Mouse (Mus musculus): ENCODE measurements around the gene Cdc20.

Cdc20 gene

GRCm38 (mm10) chr4:118427768-118428451, 9.2 kb downstream of the Cdc20 start, which contains the start of gene Elovl1:
TSS of gene Elovl1 (plus strand) at chr4:118428093.
- H3K36me3 ChIP-seq (ENCODE audit: insufficient read depth, low read length), result peaks cover 33% of the 10 kb centered on the region
- no peaks in the 10 kb centered on the region for H3K9me3 ChIP-seq (ENCODE audit: low read length)
- no peaks in the 10 kb centered on the region for H3K27me3 ChIP-seq (ENCODE audit: insufficient read depth, low read length)
- peak within 1 kb of the TSS; percentile 85 for H3K4me3 ChIP-seq (replicated peaks; ENCODE audit: low read length)
- TF ChIP-seq POU5F1 (IDR thresholded peaks at IDR 0.05; ENCODE audit: borderline replicate concordance, low read length), result no peak
- peaks cover 58% of the 10 kb centered on the region for H3K4me1 ChIP-seq (replicated peaks; ENCODE audit: low read depth, low read length)

DNA sequence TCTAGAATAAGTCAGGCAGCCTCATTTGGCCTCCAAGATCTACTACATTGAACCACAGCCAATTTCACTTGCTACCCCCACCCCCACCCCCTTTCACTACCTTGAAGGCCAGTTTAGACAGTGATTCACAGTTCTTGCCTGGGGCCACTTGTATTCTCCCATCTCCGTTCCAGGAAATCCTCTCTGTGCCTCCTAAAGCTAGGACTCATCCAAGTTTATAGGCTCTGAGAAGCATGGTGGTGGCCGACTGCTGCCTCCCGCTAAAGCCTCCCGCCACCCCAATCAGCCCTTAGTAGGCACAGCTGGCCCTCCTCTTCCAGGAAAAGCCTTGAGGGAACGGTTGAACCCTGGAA, 9.8 kb downstream of the Cdc20 start:
- no peaks in the 10 kb centered on the region for H3K9me3 ChIP-seq (ENCODE audit: low read length)
- H3K4me3 ChIP-seq (replicated peaks; ENCODE audit: low read length), result peak overlapping the region; percentile 85
- peaks cover 52% of the 10 kb centered on the region for H3K4me1 ChIP-seq (replicated peaks; ENCODE audit: low read depth, low read length)
- TF ChIP-seq CTCF (conservative IDR thresholded peaks at IDR 0.05; ENCODE audit: low read length) (no peak), NANOG (IDR thresholded peaks at IDR 0.05; ENCODE audit: borderline replicate concordance, low read length) (no peak), POU5F1 (IDR thresholded peaks at IDR 0.05; ENCODE audit: borderline replicate concordance, low read length) (no peak)
- peaks cover 28% of the 10 kb centered on the region for H3K36me3 ChIP-seq (ENCODE audit: insufficient read depth, low read length)
- H3K27me3 ChIP-seq (ENCODE audit: insufficient read depth, low read length), result no peaks in the 10 kb centered on the region

DNA sequence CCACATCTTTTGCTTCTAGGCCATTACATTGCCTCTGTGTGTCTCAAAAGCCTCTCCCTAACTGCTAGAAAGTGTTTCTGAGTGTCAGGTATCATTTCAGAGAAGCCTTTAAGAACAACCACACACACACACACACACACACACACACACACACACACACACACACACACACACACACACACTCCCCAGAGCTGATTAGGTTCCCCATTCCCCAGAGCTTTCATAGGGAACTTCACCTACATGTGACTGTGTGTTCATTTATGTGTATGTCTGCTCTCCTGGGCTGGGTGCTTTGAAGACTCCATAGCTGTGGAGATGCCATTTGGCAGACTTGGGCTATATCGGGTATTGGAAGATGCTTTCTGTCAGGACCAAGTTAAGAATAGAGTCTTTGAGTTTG, 11.8 kb downstream of the Cdc20 start:
- Histone ChIP-seq H3K4me1 (replicated peaks; ENCODE audit: low read depth, low read length) (peaks cover 32% of the 10 kb centered on the region), H3K27me3 (ENCODE audit: insufficient read depth, low read length) (no peaks in the 10 kb centered on the region), H3K9me3 (ENCODE audit: low read length) (no peaks in the 10 kb centered on the region), H3K36me3 (ENCODE audit: insufficient read depth, low read length) (peaks cover 14% of the 10 kb centered on the region), H3K4me3 (replicated peaks; ENCODE audit: low read length) (no peak overlapping the region)
- TF ChIP-seq CTCF (conservative IDR thresholded peaks at IDR 0.05; ENCODE audit: low read length), result no peak
- no peak for TF ChIP-seq POU5F1 (IDR thresholded peaks at IDR 0.05; ENCODE audit: borderline replicate concordance, low read length)
- no peak for TF ChIP-seq NANOG (IDR thresholded peaks at IDR 0.05; ENCODE audit: borderline replicate concordance, low read length)

DNA sequence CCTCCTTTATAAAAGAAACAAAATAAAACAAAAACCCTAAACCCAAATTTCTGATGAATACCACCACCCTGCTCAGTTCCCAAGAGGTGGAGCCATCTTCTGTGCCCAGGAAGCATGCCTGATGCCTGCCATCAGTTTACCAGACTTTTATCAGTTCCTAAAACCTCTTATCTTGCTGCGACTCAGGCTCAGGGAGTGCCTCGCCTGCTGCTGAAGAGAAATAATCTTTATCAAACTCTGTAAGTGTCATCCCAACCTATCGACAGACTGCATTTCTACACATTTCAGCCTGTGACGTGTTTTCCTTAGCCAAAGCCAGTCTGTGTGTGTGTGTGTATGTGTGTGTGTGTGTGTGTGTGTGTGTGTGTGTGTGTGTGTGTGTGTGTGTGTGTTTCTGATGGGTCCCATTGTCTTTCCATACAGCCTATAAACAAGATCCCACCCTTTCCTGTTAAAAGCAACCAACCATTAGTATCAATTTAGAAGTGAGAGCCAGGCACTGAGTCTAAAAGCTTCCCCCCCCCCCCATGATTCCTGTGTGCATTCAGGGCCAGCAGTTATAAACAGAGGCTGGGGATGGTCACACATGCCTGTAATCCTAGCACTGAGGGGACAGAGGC, 12.5 kb downstream of the Cdc20 start:
- Histone ChIP-seq H3K9me3 (ENCODE audit: low read length) (no peaks in the 10 kb centered on the region), H3K27me3 (ENCODE audit: insufficient read depth, low read length) (no peaks in the 10 kb centered on the region), H3K4me3 (replicated peaks; ENCODE audit: low read length) (no peak overlapping the region), H3K36me3 (ENCODE audit: insufficient read depth, low read length) (peaks cover 12% of the 10 kb centered on the region; the same call in 1 of the 2 replicates), H3K4me1 (replicated peaks; ENCODE audit: low read depth, low read length) (peaks cover 25% of the 10 kb centered on the region)
- TF ChIP-seq CTCF (conservative IDR thresholded peaks at IDR 0.05; ENCODE audit: low read length) (no peak), NANOG (IDR thresholded peaks at IDR 0.05; ENCODE audit: borderline replicate concordance, low read length) (no peak), POU5F1 (IDR thresholded peaks at IDR 0.05; ENCODE audit: borderline replicate concordance, low read length) (no peak)

- Histone ChIP-seq H3K36me3 (ENCODE audit: insufficient read depth, low read length) (peaks cover 34% of the 10 kb centered on the region), H3K9me3 (ENCODE audit: low read length) (no peaks in the 10 kb centered on the region), H3K4me3 (replicated peaks; ENCODE audit: low read length) (no peak overlapping the region), H3K4me1 (replicated peaks; ENCODE audit: low read depth, low read length) (no peaks in the 10 kb centered on the region), H3K27me3 (ENCODE audit: insufficient read depth, low read length) (no peaks in the 10 kb centered on the region)
- TF ChIP-seq CTCF (conservative IDR thresholded peaks at IDR 0.05; ENCODE audit: low read length) (no peak), NANOG (IDR thresholded peaks at IDR 0.05; ENCODE audit: borderline replicate concordance, low read length) (no peak), POU5F1 (IDR thresholded peaks at IDR 0.05; ENCODE audit: borderline replicate concordance, low read length) (no peak)
These were observed 15.8 kb downstream of the Cdc20 start for GRCm38 (mm10) chr4:118421384-118421783.

DNA sequence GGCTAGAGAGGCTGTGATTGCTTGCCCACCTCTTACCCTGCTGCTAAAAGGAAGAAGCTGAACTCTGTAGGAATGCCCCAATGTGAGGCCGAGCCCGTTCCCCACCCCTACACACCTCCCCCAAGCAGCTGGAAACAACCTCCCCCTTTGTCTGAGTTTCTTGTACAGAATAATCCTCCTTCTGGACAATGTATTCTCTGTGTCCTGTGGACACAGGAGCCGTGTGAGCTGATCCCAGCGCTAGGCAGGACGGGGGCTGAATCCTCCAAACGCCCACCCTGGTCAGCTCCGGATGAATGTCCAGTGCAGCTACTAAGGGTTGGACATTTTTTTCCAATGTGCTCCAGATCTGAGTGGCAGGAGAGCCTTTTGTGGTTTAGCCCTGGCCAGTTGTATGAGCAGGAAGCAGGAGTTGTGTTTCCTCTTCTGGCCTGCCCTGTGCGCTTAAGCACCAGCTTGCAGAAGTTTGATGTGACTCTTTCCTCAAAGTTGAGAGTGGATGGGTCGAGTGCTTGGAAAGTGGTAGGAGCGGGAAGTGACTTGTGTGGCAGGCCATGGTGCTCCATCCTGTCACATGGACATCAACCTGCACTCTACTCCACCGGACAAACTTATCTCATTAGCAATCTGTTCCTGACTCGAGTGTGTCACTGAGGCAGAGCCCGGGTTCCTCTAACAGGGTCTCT, 19.9 kb downstream of the Cdc20 start:
- H3K36me3 ChIP-seq (ENCODE audit: insufficient read depth, low read length), result peaks cover 76% of the 10 kb centered on the region
- no peaks in the 10 kb centered on the region for H3K9me3 ChIP-seq (ENCODE audit: low read length)
- H3K4me1 ChIP-seq (replicated peaks; ENCODE audit: low read depth, low read length), result no peaks in the 10 kb centered on the region
- no peaks in the 10 kb centered on the region for H3K27me3 ChIP-seq (ENCODE audit: insufficient read depth, low read length)
- TF ChIP-seq CTCF (conservative IDR thresholded peaks at IDR 0.05; ENCODE audit: low read length) (no peak), POU5F1 (IDR thresholded peaks at IDR 0.05; ENCODE audit: borderline replicate concordance, low read length) (no peak), NANOG (IDR thresholded peaks at IDR 0.05; ENCODE audit: borderline replicate concordance, low read length) (no peak)
- no peak overlapping the region for H3K4me3 ChIP-seq (replicated peaks; ENCODE audit: low read length)

- TF ChIP-seq CTCF (conservative IDR thresholded peaks at IDR 0.05; ENCODE audit: low read length), result no peak
- TF ChIP-seq NANOG (IDR thresholded peaks at IDR 0.05; ENCODE audit: borderline replicate concordance, low read length), result no peak
- no peak for TF ChIP-seq POU5F1 (IDR thresholded peaks at IDR 0.05; ENCODE audit: borderline replicate concordance, low read length)
- no peak overlapping the region for H3K4me3 ChIP-seq (replicated peaks; ENCODE audit: low read length)
- no peaks in the 10 kb centered on the region for H3K9me3 ChIP-seq (ENCODE audit: low read length)
- no peaks in the 10 kb centered on the region for H3K27me3 ChIP-seq (ENCODE audit: insufficient read depth, low read length)
- H3K36me3 ChIP-seq (ENCODE audit: insufficient read depth, low read length), result peaks cover 85% of the 10 kb centered on the region
- no peaks in the 10 kb centered on the region for H3K4me1 ChIP-seq (replicated peaks; ENCODE audit: low read depth, low read length)
These were observed 20.8 kb downstream of the Cdc20 start for GRCm38 (mm10) chr4:118416329-118416728.

- H3K9me3 ChIP-seq (ENCODE audit: low read length), result no peaks in the 10 kb centered on the region
- TF ChIP-seq CTCF (conservative IDR thresholded peaks at IDR 0.05; ENCODE audit: low read length) (no peak), NANOG (IDR thresholded peaks at IDR 0.05; ENCODE audit: borderline replicate concordance, low read length) (no peak)
- H3K4me1 ChIP-seq (replicated peaks; ENCODE audit: low read depth, low read length), result no peaks in the 10 kb centered on the region
- peaks cover 88% of the 10 kb centered on the region for H3K36me3 ChIP-seq (ENCODE audit: insufficient read depth, low read length)
- no peaks in the 10 kb centered on the region for H3K27me3 ChIP-seq (ENCODE audit: insufficient read depth, low read length)
- no peak overlapping the region for H3K4me3 ChIP-seq (replicated peaks; ENCODE audit: low read length)
These were observed 21.4 kb downstream of the Cdc20 start for GRCm38 (mm10) chr4:118415779-118416178.

Measured in E14TG2a.4 (cell line).